Mouse (Mus musculus) liver, adult 2 months (tissue): ENCODE measurements around the gene Cd180. TPM values are rescaled to one million over a fixed set of nuclear protein-coding genes. Genes with fewer than 3 reads are reported as not detected.

Experiments used
- DNase-seq: peaks from one replicate; pipeline ENCODE4 v3.0.0-alpha.2; 2011; ENCODE audit warnings: low read depth, low spot score; ENCODE audit errors: extremely low read depth
- H3K27ac ChIP-seq: fragments of 200-500 bp; replicated peaks from 2 replicates; pipeline ENCODE4 v1.5.1; 2012; ENCODE audit warnings: low read depth, mild to moderate bottlenecking, control low read depth, inconsistent platforms, low read length; ENCODE audit not compliant: insufficient read depth
- H3K27me3 ChIP-seq: fragments of 200-500 bp; 2 replicates; pipeline ENCODE4 v1.6.1; 2012; ENCODE audit warnings: mild to moderate bottlenecking, moderate library complexity, low read length, inconsistent platforms; ENCODE audit not compliant: control insufficient read depth, insufficient read depth
- H3K36me3 ChIP-seq: fragments of 200-500 bp; 2 replicates; pipeline ENCODE4 v1.6.1; 2012; ENCODE audit warnings: low read length, inconsistent platforms; ENCODE audit not compliant: control insufficient read depth, insufficient read depth
- H3K4me1 ChIP-seq: fragments of 200-500 bp; 2 replicates; pipeline ENCODE4 v1.6.1; 2011; ENCODE audit warnings: low read length; ENCODE audit not compliant: control insufficient read depth, insufficient read depth
- H3K4me3 ChIP-seq: fragments of 200-500 bp; 2 replicates; pipeline ENCODE4 v1.5.1; 2011; ENCODE audit warnings: low read depth, mild to moderate bottlenecking, control low read depth, low read length, moderate library complexity; ENCODE audit not compliant: insufficient read depth
- H3K79me2 ChIP-seq: fragments of 200-500 bp; 2 replicates; pipeline ENCODE4 v1.6.1; 2012; ENCODE audit warnings: inconsistent platforms, mild to moderate bottlenecking, low read length, moderate library complexity; ENCODE audit not compliant: control insufficient read depth, insufficient read depth
- H3K9ac ChIP-seq: fragments of 200-500 bp; 2 replicates; pipeline ENCODE4 v1.6.1; 2012; ENCODE audit warnings: low read depth, mild to moderate bottlenecking, control low read depth, inconsistent platforms, low read length
- CTCF ChIP-seq: fragments of 200-500 bp; IDR thresholded peaks from 2 replicates; pipeline ENCODE4 v1.5.1; 2011; ENCODE audit warnings: low read depth, low read length, control low read depth
- POLR2A ChIP-seq: fragments of 200-500 bp; IDR thresholded peaks from 2 replicates; pipeline ENCODE4 v1.6.1; 2011; ENCODE audit warnings: low read length, control low read depth; ENCODE audit not compliant: insufficient read depth; ENCODE audit errors: extremely low read depth
- WGBS: fragments of 180-500 bp; shearing (Covaris S2); methylation state at CpG from one replicate; pipeline ENCODE4 v1.1.7; 2018; 5-methylcytosine and 5-hydroxymethylcytosine counted together
- polyA plus RNA-seq: library from polyadenylated mRNA; depleted of rRNA; stranded (reverse); fragments of >200 nt; gene quantifications from 2 replicates; pipeline ENCODE4 v1.2.3, GENCODE M21; 2012
- total RNA-seq: library from RNA; depleted of rRNA; stranded (reverse); fragments of >200 nt; gene quantifications from 2 replicates; pipeline ENCODE4 v1.2.3, GENCODE M21; 2014

Cd180 gene
- total and polyA plus RNA-seq, 2 experiments, result 1.6 to 2.1 TPM

GRCm38 (mm10) chr13:102779275-102779674 is 85.9 kb downstream of the Cd180 start:
- H3K36me3 ChIP-seq, result peaks cover 27% of the 10 kb centered on the region
- H3K79me2 ChIP-seq, result no peaks in the 10 kb centered on the region
- H3K9ac ChIP-seq, result no peak overlapping the region
- no peaks in the 10 kb centered on the region for H3K27me3 ChIP-seq
- 96% methylated on average over 3 of the region's 3 CpGs for WGBS
- H3K27ac ChIP-seq, result no peak overlapping the region
- no peak overlapping the region for H3K4me3 ChIP-seq
- H3K4me1 ChIP-seq, result no peaks in the 10 kb centered on the region
- no peak for TF ChIP-seq POLR2A
- TF ChIP-seq CTCF, result no peak
- no peak for DNase-seq

- Histone ChIP-seq H3K79me2 (no peaks in the 10 kb centered on the region), H3K4me3 (no peak overlapping the region), H3K9ac (no peak overlapping the region), H3K27me3 (no peaks in the 10 kb centered on the region), H3K27ac (no peak overlapping the region), H3K36me3 (peaks cover 35% of the 10 kb centered on the region), H3K4me1 (no peaks in the 10 kb centered on the region)
- no peak for DNase-seq
- no peak for TF ChIP-seq POLR2A
- TF ChIP-seq CTCF, result no peak
- whole genome bisulfite sequencing, result 92% methylated on average over 7 of the region's 7 CpGs
Measured at GRCm38 (mm10) chr13:102783531-102784310, 90.4 kb downstream of the Cd180 start.

GRCm38 (mm10) chr13:102786666-102787230 is 93.4 kb downstream of the Cd180 start:
- no peak for TF ChIP-seq CTCF
- DNase-seq, result no peak
- Histone ChIP-seq H3K4me1 (no peaks in the 10 kb centered on the region), H3K9ac (no peak overlapping the region), H3K27me3 (no peaks in the 10 kb centered on the region), H3K36me3 (peaks cover 27% of the 10 kb centered on the region), H3K27ac (no peak overlapping the region), H3K4me3 (no peak overlapping the region), H3K79me2 (no peaks in the 10 kb centered on the region)
- 94% methylated on average over 10 of the region's 10 CpGs for WGBS
